Mouse (Mus musculus) neural tube, embryonic 15.5 days (tissue): ENCODE measurements around the gene Abhd14b. TPM values are rescaled to one million over a fixed set of nuclear protein-coding genes. Genes with fewer than 3 reads are reported as not detected.

Source experiments
- ATAC-seq: fragments of 200-750 bp; cut with Nextera tagmentation; 2 replicates; pipeline ENCODE4 v1.8.0; 2017; ENCODE audit warnings: mild to moderate bottlenecking, moderate TSS enrichment, moderate library complexity; ENCODE audit not compliant: low FRiP score
- H3K27ac ChIP-seq: fragments of 300-500 bp; sonication (generic); replicated peaks from 2 replicates; pipeline ENCODE4 v1.5.1; 2015; ENCODE audit warnings: mild to moderate bottlenecking, inconsistent platforms
- H3K27me3 ChIP-seq: fragments of 300-500 bp; sonication (generic); replicated peaks from 2 replicates; pipeline ENCODE4 v1.6.1; 2015; ENCODE audit warnings: inconsistent platforms
- H3K36me3 ChIP-seq: fragments of 300-500 bp; sonication (generic); 2 replicates; pipeline ENCODE4 v1.6.1; 2015; ENCODE audit warnings: inconsistent platforms
- H3K4me1 ChIP-seq: fragments of 300-500 bp; sonication (generic); 2 replicates; pipeline ENCODE4 v1.6.1; 2015; ENCODE audit warnings: inconsistent platforms
- H3K4me2 ChIP-seq: fragments of 300-500 bp; sonication (generic); 2 replicates; pipeline ENCODE4 v1.6.1; 2015; ENCODE audit warnings: inconsistent platforms, mild to moderate bottlenecking, moderate library complexity
- H3K4me3 ChIP-seq: fragments of 300-500 bp; sonication (generic); replicated peaks from 2 replicates; pipeline ENCODE4 v1.5.1; 2015; ENCODE audit warnings: mild to moderate bottlenecking, inconsistent platforms
- H3K9ac ChIP-seq: fragments of 300-500 bp; sonication (generic); replicated peaks from 2 replicates; pipeline ENCODE4 v1.6.1; 2015; ENCODE audit warnings: mild to moderate bottlenecking, inconsistent platforms
- H3K9me3 ChIP-seq: fragments of 300-500 bp; sonication (generic); replicated peaks from 2 replicates; pipeline ENCODE4 v1.6.1; 2016; ENCODE audit warnings: inconsistent platforms
- WGBS: fragments of 180-500 bp; shearing (Covaris S2); methylation state at CpG from one replicate; pipeline ENCODE4 v1.1.7; 2015; ENCODE audit warnings: mixed read lengths; 5-methylcytosine and 5-hydroxymethylcytosine counted together
- polyA plus RNA-seq: library from polyadenylated mRNA; unstranded; fragments of >200 nt; fragmentation: Nextera tagmentation; extraction: Ambion mirVana; gene quantifications from 2 replicates; pipeline ENCODE4 v1.2.1, GENCODE M21; 2015

Gene Abhd14b
- polyA plus RNA-seq, 1 experiment from 2014 or later, result 10.0 TPM

- Histone ChIP-seq H3K9me3 (no peaks in the 10 kb centered on the region), H3K27ac (no peak overlapping the region), H3K9ac (no peak overlapping the region), H3K4me1 (peaks cover 31% of the 10 kb centered on the region), H3K36me3 (no peaks in the 10 kb centered on the region), H3K4me3 (no peak overlapping the region), H3K4me2 (no peak overlapping the region), H3K27me3 (no peaks in the 10 kb centered on the region)
- WGBS, result 92% methylated on average over 16 of the region's 16 CpGs
- ATAC-seq, result no peak
Observed at GRCm38 (mm10) chr9:106473081-106473752, 26.0 kb downstream of the Abhd14b start.

- Histone ChIP-seq H3K27me3 (no peaks in the 10 kb centered on the region), H3K9me3 (no peaks in the 10 kb centered on the region), H3K4me3 (no peak overlapping the region), H3K36me3 (no peaks in the 10 kb centered on the region), H3K4me2 (no peak overlapping the region), H3K9ac (no peak overlapping the region), H3K27ac (no peak overlapping the region), H3K4me1 (peaks cover 36% of the 10 kb centered on the region)
- 81% methylated on average over 5 of the region's 5 CpGs for WGBS
- no peak for ATAC-seq
Observed at GRCm38 (mm10) chr9:106473753-106474105, 26.5 kb downstream of the Abhd14b start.

- peaks cover 40% of the 10 kb centered on the region for H3K4me1 ChIP-seq
- no peak overlapping the region for H3K9ac ChIP-seq
- H3K27ac ChIP-seq, result no peak overlapping the region
- no peak overlapping the region for H3K4me3 ChIP-seq
- no peaks in the 10 kb centered on the region for H3K27me3 ChIP-seq
- WGBS, result 8% methylated on average over 6 of the region's 6 CpGs
- H3K4me2 ChIP-seq, result peak overlapping the region; percentile 26
- H3K36me3 ChIP-seq, result no peaks in the 10 kb centered on the region; the same call in 1 of the 2 replicates
- no peaks in the 10 kb centered on the region for H3K9me3 ChIP-seq
- no peak for ATAC-seq
Observed at GRCm38 (mm10) chr9:106474456-106474855, 27.2 kb downstream of the Abhd14b start.

DNA sequence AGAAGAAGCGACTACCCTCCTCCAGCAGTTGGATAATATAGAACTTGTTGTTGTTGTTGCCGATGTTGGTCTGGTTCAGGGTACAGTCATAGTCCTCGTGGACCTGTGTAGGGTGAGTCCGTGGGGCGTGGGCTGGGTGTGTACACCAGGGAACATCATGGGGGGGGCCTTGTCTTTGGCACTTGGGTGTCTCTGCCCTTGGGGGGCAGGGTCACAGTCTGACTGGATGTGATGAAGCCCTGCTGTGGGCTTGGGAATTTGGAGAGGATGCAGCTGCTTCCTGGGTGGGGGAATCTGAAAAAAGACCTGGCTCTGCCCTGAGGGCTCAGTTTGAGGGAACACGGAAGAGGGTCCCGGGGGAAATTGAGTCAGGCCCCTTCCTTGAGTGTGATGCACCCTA is 27.8 kb downstream of the Abhd14b start:
- no peaks in the 10 kb centered on the region for H3K27me3 ChIP-seq
- no peak overlapping the region for H3K27ac ChIP-seq
- no peak overlapping the region for H3K9ac ChIP-seq
- ATAC-seq, result no peak
- 80% methylated on average over 7 of the region's 7 CpGs for WGBS
- no peaks in the 10 kb centered on the region; the same call in 1 of the 2 replicates for H3K36me3 ChIP-seq
- H3K4me3 ChIP-seq, result no peak overlapping the region
- peak overlapping the region; percentile 5; the same call in 1 of the 2 replicates for H3K4me2 ChIP-seq
- no peaks in the 10 kb centered on the region for H3K9me3 ChIP-seq
- peaks cover 44% of the 10 kb centered on the region for H3K4me1 ChIP-seq

GRCm38 (mm10) chr9:106475663-106476001 is 28.4 kb downstream of the Abhd14b start, which contains the start of gene Rrp9:
Gene Rrp9 (plus strand): TSS chr9:106475963.
- peak within 1 kb of the TSS; percentile 41 for H3K4me2 ChIP-seq
- H3K9me3 ChIP-seq, result no peaks in the 10 kb centered on the region
- ATAC-seq, result no peak
- 0 out of 2 replicates have a peak within 1 kb of the TSS, but pooled peaks have one; percentile 6 for H3K9ac ChIP-seq
- H3K4me3 ChIP-seq, result peak within 1 kb of the TSS; percentile 89; the same call in 1 of the 2 replicates
- no peaks in the 10 kb centered on the region for H3K27me3 ChIP-seq
- H3K27ac ChIP-seq, result peak within 1 kb of the TSS; percentile 43
- H3K4me1 ChIP-seq, result peaks cover 44% of the 10 kb centered on the region
- peaks cover 4% of the 10 kb centered on the region for H3K36me3 ChIP-seq
- WGBS, result 94% methylated on average over 10 of the region's 10 CpGs

- peak overlapping the region; percentile 89; the same call in 1 of the 2 replicates for H3K4me3 ChIP-seq
- peak overlapping the region; percentile 43 for H3K27ac ChIP-seq
- peak overlapping the region; percentile 41 for H3K4me2 ChIP-seq
- H3K9me3 ChIP-seq, result no peaks in the 10 kb centered on the region
- peaks cover 44% of the 10 kb centered on the region for H3K4me1 ChIP-seq
- 0 out of 2 replicates have a peak overlapping the region, but pooled peaks have one; percentile 6 for H3K9ac ChIP-seq
- WGBS, result 37% methylated on average over 16 of the region's 16 CpGs
- H3K27me3 ChIP-seq, result no peaks in the 10 kb centered on the region
- peaks cover 10% of the 10 kb centered on the region for H3K36me3 ChIP-seq
- no peak; the same call in 1 of the 2 replicates for ATAC-seq
Observed at GRCm38 (mm10) chr9:106476002-106476923, 29.0 kb downstream of the Abhd14b start.

GRCm38 (mm10) chr9:106476924-106477484 is 29.7 kb downstream of the Abhd14b start, which contains the start of gene Parp3:
Gene Parp3 (minus strand): TSS chr9:106476949.
- peak within 1 kb of the TSS; percentile 43 for H3K27ac ChIP-seq
- WGBS, result under 1% methylated on average over 41 of the region's 41 CpGs
- H3K9ac ChIP-seq, result peak within 1 kb of the TSS; percentile 62
- no peaks in the 10 kb centered on the region for H3K27me3 ChIP-seq
- peak within 1 kb of the TSS; percentile 96 for H3K4me2 ChIP-seq
- no peaks in the 10 kb centered on the region for H3K9me3 ChIP-seq
- peaks cover 44% of the 10 kb centered on the region for H3K4me1 ChIP-seq
- peak within 1 kb of the TSS; percentile 89 for H3K4me3 ChIP-seq
- H3K36me3 ChIP-seq, result peaks cover 16% of the 10 kb centered on the region
- ATAC-seq, result peak; percentile 97

GRCm38 (mm10) chr9:106477649-106478048 is 30.4 kb downstream of the Abhd14b start:
- H3K9me3 ChIP-seq, result no peaks in the 10 kb centered on the region
- WGBS, result 5% methylated on average over 16 of the region's 16 CpGs
- H3K27me3 ChIP-seq, result no peaks in the 10 kb centered on the region
- H3K9ac ChIP-seq, result peak overlapping the region; percentile 62
- H3K4me2 ChIP-seq, result peak overlapping the region; percentile 96
- H3K4me3 ChIP-seq, result peak overlapping the region; percentile 89
- peaks cover 19% of the 10 kb centered on the region for H3K36me3 ChIP-seq
- H3K4me1 ChIP-seq, result peaks cover 44% of the 10 kb centered on the region
- peak overlapping the region; percentile 37; the same call in 1 of the 2 replicates for H3K27ac ChIP-seq
- no peak for ATAC-seq

- H3K9ac ChIP-seq, result peak overlapping the region; percentile 62
- no peak for ATAC-seq
- H3K9me3 ChIP-seq, result no peaks in the 10 kb centered on the region
- H3K4me2 ChIP-seq, result peak overlapping the region; percentile 96
- peak overlapping the region; percentile 89 for H3K4me3 ChIP-seq
- peaks cover 23% of the 10 kb centered on the region for H3K36me3 ChIP-seq
- no peak overlapping the region for H3K27ac ChIP-seq
- peaks cover 44% of the 10 kb centered on the region for H3K4me1 ChIP-seq
- H3K27me3 ChIP-seq, result no peaks in the 10 kb centered on the region
- WGBS, result 85% methylated on average over 9 of the region's 9 CpGs
Observed at GRCm38 (mm10) chr9:106478101-106478500, 30.8 kb downstream of the Abhd14b start.

DNA sequence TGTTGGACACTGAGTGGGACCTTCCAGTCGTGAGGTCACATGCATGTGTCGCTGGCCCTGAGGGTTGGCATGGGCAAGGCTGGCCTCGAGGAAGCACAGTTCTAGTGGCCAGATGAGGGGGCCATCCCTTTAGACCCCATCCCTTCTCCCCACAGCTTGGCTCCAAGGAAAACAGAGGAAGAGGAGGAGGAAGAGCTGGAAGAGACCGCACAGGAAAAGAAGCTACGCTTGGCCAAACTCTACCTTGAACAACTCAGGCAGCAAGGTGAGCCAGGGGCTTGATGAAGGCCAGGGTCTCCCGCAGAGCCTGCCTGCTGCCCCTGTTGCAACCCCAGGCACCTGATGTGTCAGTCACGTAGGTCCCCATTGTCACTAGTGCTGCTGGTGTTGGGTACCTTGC is 33.3 kb downstream of the Abhd14b start:
- no peak for ATAC-seq
- no peak overlapping the region for H3K27ac ChIP-seq
- no peak overlapping the region for H3K4me2 ChIP-seq
- peaks cover 47% of the 10 kb centered on the region for H3K36me3 ChIP-seq
- 90% methylated on average over 7 of the region's 7 CpGs for WGBS
- no peaks in the 10 kb centered on the region for H3K27me3 ChIP-seq
- H3K4me1 ChIP-seq, result peaks cover 31% of the 10 kb centered on the region
- no peak overlapping the region for H3K9ac ChIP-seq
- H3K4me3 ChIP-seq, result no peak overlapping the region
- H3K9me3 ChIP-seq, result no peaks in the 10 kb centered on the region

DNA sequence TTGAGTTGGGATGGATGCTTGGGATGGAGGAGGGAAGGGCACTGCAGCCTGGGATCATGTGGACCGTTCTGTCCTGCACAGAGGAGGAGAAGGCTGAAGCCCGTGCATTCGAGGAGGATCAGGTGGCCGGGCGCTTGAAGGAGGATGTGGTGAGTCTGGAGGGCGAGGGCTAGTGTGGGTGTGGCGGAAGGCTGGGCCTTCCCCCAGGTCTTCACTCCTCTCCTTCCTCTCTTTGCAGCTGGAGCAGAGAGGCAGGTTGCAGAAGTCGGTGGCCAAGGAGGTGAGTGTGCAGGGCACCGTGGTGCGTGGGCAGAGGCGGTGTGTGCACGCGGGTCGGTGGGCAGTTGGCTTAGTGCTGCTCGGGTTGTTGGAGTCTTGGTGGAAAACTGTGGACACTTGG is 33.8 kb downstream of the Abhd14b start:
- 96% methylated on average over 15 of the region's 15 CpGs for WGBS
- H3K4me2 ChIP-seq, result no peak overlapping the region
- H3K27ac ChIP-seq, result no peak overlapping the region
- no peak overlapping the region for H3K9ac ChIP-seq
- ATAC-seq, result no peak
- peaks cover 28% of the 10 kb centered on the region for H3K4me1 ChIP-seq
- H3K27me3 ChIP-seq, result no peaks in the 10 kb centered on the region
- peaks cover 52% of the 10 kb centered on the region for H3K36me3 ChIP-seq
- no peak overlapping the region for H3K4me3 ChIP-seq
- H3K9me3 ChIP-seq, result no peaks in the 10 kb centered on the region
